Mouse (Mus musculus): ENCODE measurements around the gene Zdhhc5. TPM values are rescaled to one million over a fixed set of nuclear protein-coding genes. Genes with fewer than 3 reads are reported as not detected.
A peak's percentile ranks its signal among the peaks of the same experiment; 100 is the strongest.

Zdhhc5 gene
- polyA plus RNA-seq, 1 experiment from 2014 or later = 27.8 TPM

- no peak for ATAC-seq (ENCODE audit: low FRiP score, low read depth)
- no peak overlapping the region for H3K4me3 ChIP-seq
- no peaks in the 10 kb centered on the region for H3K36me3 ChIP-seq
- H3K9ac ChIP-seq = no peak overlapping the region
- H3K4me2 ChIP-seq (replicated peaks) = no peak overlapping the region
- H3K9me3 ChIP-seq = no peaks in the 10 kb centered on the region
- no peaks in the 10 kb centered on the region for H3K27me3 ChIP-seq
- peaks cover 7% of the 10 kb centered on the region for H3K4me1 ChIP-seq
- no peak overlapping the region for H3K27ac ChIP-seq
Observed at GRCm38 (mm10) chr2:84653354-84653753, 61.6 kb downstream of the Zdhhc5 start.

- no peaks in the 10 kb centered on the region for H3K27me3 ChIP-seq
- H3K9me3 ChIP-seq = no peaks in the 10 kb centered on the region
- 0% methylated on average over 15 of the region's 15 CpGs for WGBS
- peak within 1 kb of the TSS; percentile 84 for H3K9ac ChIP-seq
- peak within 1 kb of the TSS; percentile 62 for H3K4me3 ChIP-seq
- H3K36me3 ChIP-seq = no peaks in the 10 kb centered on the region
- H3K4me1 ChIP-seq = peaks cover 18% of the 10 kb centered on the region
- ATAC-seq (ENCODE audit: low FRiP score, low read depth) = peak; percentile 98
- peak within 1 kb of the TSS; percentile 94 for H3K27ac ChIP-seq
- H3K4me2 ChIP-seq (replicated peaks) = peak within 1 kb of the TSS; percentile 76
Observed at GRCm38 (mm10) chr2:84650464-84651195, 64.3 kb downstream of the Zdhhc5 start, which contains the start of gene Ctnnd1. Gene Ctnnd1, minus strand, starts transcription at chr2:84650765.

GRCm38 (mm10) chr2:84649674-84650073 lies 65.3 kb downstream of the Zdhhc5 start:
- WGBS = under 1% methylated on average over 10 of the region's 10 CpGs
- ATAC-seq (ENCODE audit: low FRiP score, low read depth) = no peak
- Histone ChIP-seq H3K4me2 (replicated peaks) (peak overlapping the region; percentile 76), H3K9ac (peak overlapping the region; percentile 84), H3K4me1 (peaks cover 18% of the 10 kb centered on the region), H3K27me3 (no peaks in the 10 kb centered on the region), H3K36me3 (no peaks in the 10 kb centered on the region), H3K9me3 (no peaks in the 10 kb centered on the region), H3K4me3 (peak overlapping the region; percentile 62), H3K27ac (peak overlapping the region; percentile 94)

- no peaks in the 10 kb centered on the region for H3K9me3 ChIP-seq
- no peaks in the 10 kb centered on the region for H3K27me3 ChIP-seq
- peak overlapping the region; percentile 76 for H3K4me2 ChIP-seq (replicated peaks)
- WGBS = 57% methylated on average over 6 of the region's 6 CpGs
- peaks cover 24% of the 10 kb centered on the region for H3K4me1 ChIP-seq
- peak overlapping the region; percentile 59 for H3K9ac ChIP-seq
- peak overlapping the region; percentile 62 for H3K4me3 ChIP-seq
- H3K36me3 ChIP-seq = no peaks in the 10 kb centered on the region
- no peak overlapping the region for H3K27ac ChIP-seq
- no peak for ATAC-seq (ENCODE audit: low FRiP score, low read depth)
Observed at GRCm38 (mm10) chr2:84648369-84648768, 66.6 kb downstream of the Zdhhc5 start.

- Histone ChIP-seq H3K9ac (no peak overlapping the region), H3K4me3 (no peak overlapping the region), H3K36me3 (no peaks in the 10 kb centered on the region), H3K27ac (no peak overlapping the region), H3K4me2 (replicated peaks) (peak overlapping the region; percentile 16), H3K9me3 (no peaks in the 10 kb centered on the region), H3K27me3 (no peaks in the 10 kb centered on the region), H3K4me1 (peaks cover 28% of the 10 kb centered on the region)
- no peak for ATAC-seq (ENCODE audit: low FRiP score, low read depth)
- WGBS = 94% methylated on average over 6 of the region's 6 CpGs
Observed at GRCm38 (mm10) chr2:84647051-84647568, 67.9 kb downstream of the Zdhhc5 start.

- no peak overlapping the region for H3K4me2 ChIP-seq (replicated peaks)
- no peak overlapping the region for H3K9ac ChIP-seq
- no peaks in the 10 kb centered on the region for H3K36me3 ChIP-seq
- no peaks in the 10 kb centered on the region for H3K9me3 ChIP-seq
- no peak overlapping the region for H3K27ac ChIP-seq
- H3K4me3 ChIP-seq = no peak overlapping the region
- WGBS = 85% methylated on average over 1 of the region's 1 CpGs
- ATAC-seq (ENCODE audit: low FRiP score, low read depth) = no peak
- peaks cover 28% of the 10 kb centered on the region for H3K4me1 ChIP-seq
- no peaks in the 10 kb centered on the region for H3K27me3 ChIP-seq
Observed at GRCm38 (mm10) chr2:84646138-84646537, 68.8 kb downstream of the Zdhhc5 start.

GRCm38 (mm10) chr2:84640833-84641232 lies 74.1 kb downstream of the Zdhhc5 start:
- 0 out of 2 replicates have a peak, but pooled peaks have one; percentile 36 for ATAC-seq (ENCODE audit: low FRiP score, low read depth)
- Histone ChIP-seq H3K4me1 (peaks cover 44% of the 10 kb centered on the region), H3K36me3 (no peaks in the 10 kb centered on the region), H3K9me3 (no peaks in the 10 kb centered on the region), H3K4me3 (no peak overlapping the region), H3K27me3 (no peaks in the 10 kb centered on the region), H3K27ac (no peak overlapping the region), H3K9ac (no peak overlapping the region), H3K4me2 (replicated peaks) (no peak overlapping the region)

GRCm38 (mm10) chr2:84638428-84639220 lies 76.4 kb downstream of the Zdhhc5 start:
- Histone ChIP-seq H3K9ac (no peak overlapping the region), H3K4me3 (no peak overlapping the region), H3K9me3 (no peaks in the 10 kb centered on the region), H3K4me1 (peaks cover 62% of the 10 kb centered on the region), H3K27ac (peak overlapping the region; percentile 39; the same call in 1 of the 2 replicates), H3K36me3 (no peaks in the 10 kb centered on the region), H3K27me3 (no peaks in the 10 kb centered on the region), H3K4me2 (replicated peaks) (no peak overlapping the region)
- ATAC-seq (ENCODE audit: low FRiP score, low read depth) = no peak
- WGBS = 57% methylated on average over 5 of the region's 5 CpGs

MicroRNAs within 50 kb of the gene (microRNA counts, 519-probe panel; counts per million panel counts)
- 5,812 counts per million, percentile 99 among the panel's probes with 10 or more counts for microRNA mmu-miR-130a

Small RNA genes lying within 50 kb of the gene (microRNA-seq; reads per million reads assigned to microRNA genes)
- gene Mir130a = 34,911 reads per million, percentile 98 among the genes with 10 or more reads in this experiment

Other genes with a start within 250 kb of the Zdhhc5 start
- 25.7 and 28.2 TPM in 2 replicates for gene Tfpi, start 238.4 kb downstream of the Zdhhc5 start, polyA plus RNA-seq (2015; fragmentation: Nextera tagmentation; extraction: Ambion mirVana)
- 42.7 and 45.7 TPM in 2 replicates for gene Ctnnd1, start 64.4 kb downstream of the Zdhhc5 start, polyA plus RNA-seq (2015; fragmentation: Nextera tagmentation; extraction: Ambion mirVana)
- 0.22 and 0.45 TPM in 2 replicates for gene Btbd18, start 56.1 kb downstream of the Zdhhc5 start, polyA plus RNA-seq (2015; fragmentation: Nextera tagmentation; extraction: Ambion mirVana)
- 310 and 320 TPM in 2 replicates for gene Selenoh, start 44.4 kb downstream of the Zdhhc5 start, polyA plus RNA-seq (2015; fragmentation: Nextera tagmentation; extraction: Ambion mirVana)
- gene Gm28635, start 37.1 kb downstream of the Zdhhc5 start, polyA plus RNA-seq (2015; fragmentation: Nextera tagmentation; extraction: Ambion mirVana) = not detected in 2 replicates
- 32.2 and 34.5 TPM in 2 replicates for gene Med19, start 36.8 kb downstream of the Zdhhc5 start, polyA plus RNA-seq (2015; fragmentation: Nextera tagmentation; extraction: Ambion mirVana)
- 111 and 113 TPM in 2 replicates for gene Tmx2, start 36.0 kb downstream of the Zdhhc5 start, polyA plus RNA-seq (2015; fragmentation: Nextera tagmentation; extraction: Ambion mirVana)
- 39.7 and 41.0 TPM in 2 replicates for gene Clp1, start 12.2 kb upstream of the Zdhhc5 start, polyA plus RNA-seq (2015; fragmentation: Nextera tagmentation; extraction: Ambion mirVana)
- gene Ypel4, start 18.9 kb upstream of the Zdhhc5 start, polyA plus RNA-seq (2015; fragmentation: Nextera tagmentation; extraction: Ambion mirVana) = 10.2 and 11.2 TPM in 2 replicates
- 11.4 and 12.9 TPM in 2 replicates for gene Gm19426, start 28.5 kb upstream of the Zdhhc5 start, polyA plus RNA-seq (2015; fragmentation: Nextera tagmentation; extraction: Ambion mirVana)
- gene Serping1, start 60.3 kb upstream of the Zdhhc5 start, polyA plus RNA-seq (2015; fragmentation: Nextera tagmentation; extraction: Ambion mirVana) = 25.4 and 30.1 TPM in 2 replicates
- gene Ube2l6, start 83.6 kb upstream of the Zdhhc5 start, polyA plus RNA-seq (2015; fragmentation: Nextera tagmentation; extraction: Ambion mirVana) = 31.8 and 32.9 TPM in 2 replicates
- 0.14 and 0.27 TPM in 2 replicates for gene Smtnl1, start 107.5 kb upstream of the Zdhhc5 start, polyA plus RNA-seq (2015; fragmentation: Nextera tagmentation; extraction: Ambion mirVana)
- gene Timm10, start 111.8 kb upstream of the Zdhhc5 start, polyA plus RNA-seq (2015; fragmentation: Nextera tagmentation; extraction: Ambion mirVana) = 47.8 and 51.3 TPM in 2 replicates
- 16.8 and 18.9 TPM in 2 replicates for gene Slc43a1, start 123.7 kb upstream of the Zdhhc5 start, polyA plus RNA-seq (2015; fragmentation: Nextera tagmentation; extraction: Ambion mirVana)
- 0.65 and 1.1 TPM in 2 replicates for gene Rtn4rl2, start 171.5 kb upstream of the Zdhhc5 start, polyA plus RNA-seq (2015; fragmentation: Nextera tagmentation; extraction: Ambion mirVana)
- 32.8 and 37.4 TPM in 2 replicates for gene Slc43a3, start 221.4 kb upstream of the Zdhhc5 start, polyA plus RNA-seq (2015; fragmentation: Nextera tagmentation; extraction: Ambion mirVana)